Mouse (Mus musculus): ENCODE results near the gene Gna11.

The Gna11 gene

DNA sequence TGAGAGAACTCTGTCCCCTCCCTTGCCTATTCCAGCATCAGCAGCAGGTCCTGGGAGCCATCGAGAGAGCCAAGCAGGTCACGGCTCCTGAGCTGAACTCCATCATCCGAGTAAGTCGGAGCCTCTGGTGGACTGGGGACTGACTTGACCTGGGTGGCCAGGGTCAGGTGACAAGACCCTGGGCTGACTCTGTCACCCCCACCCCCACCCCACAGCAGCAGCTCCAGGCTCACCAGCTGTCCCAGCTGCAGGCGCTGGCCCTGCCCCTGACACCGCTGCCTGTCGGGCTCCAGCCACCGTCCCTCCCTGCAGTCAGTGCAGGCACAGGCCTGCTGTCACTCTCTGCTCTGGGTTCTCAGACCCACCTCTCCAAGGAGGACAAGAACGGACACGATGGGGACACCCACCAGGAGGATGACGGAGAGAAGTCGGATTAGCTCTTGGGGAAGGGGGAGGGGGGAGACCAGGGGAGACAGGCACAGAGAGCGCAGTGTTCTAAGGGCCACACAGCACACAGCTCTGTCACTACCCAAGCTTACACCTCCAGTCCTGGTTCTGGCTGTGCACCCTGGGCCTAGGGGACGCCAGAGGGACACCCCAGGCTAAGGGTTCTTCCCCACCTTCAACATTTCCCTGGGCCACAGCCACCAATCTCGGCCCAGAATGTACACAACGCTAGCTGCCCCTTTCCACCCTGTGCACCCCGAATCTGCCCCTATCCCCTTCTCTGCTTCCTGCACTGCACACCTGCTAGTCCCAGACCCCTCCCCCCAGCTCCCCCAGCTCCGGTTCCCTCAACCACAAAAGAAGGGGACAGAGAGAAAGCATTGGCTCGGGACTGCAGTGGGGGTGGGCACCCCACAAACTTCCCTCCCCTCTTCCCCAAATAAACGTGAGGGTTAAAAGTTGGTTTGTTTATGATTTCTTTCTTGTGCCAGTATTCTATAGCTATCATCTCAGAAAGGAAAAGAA, 20.6 kb upstream of the Gna11 start:
- CTCF ChIA-PET, result interaction anchor here (0.6 to 1.2 kb wide), 3 partner anchors 9 to 1502 kb away, joined by 3 to 5 read pairs (median 3); partner anchors contain the start of gene Tle2

DNA sequence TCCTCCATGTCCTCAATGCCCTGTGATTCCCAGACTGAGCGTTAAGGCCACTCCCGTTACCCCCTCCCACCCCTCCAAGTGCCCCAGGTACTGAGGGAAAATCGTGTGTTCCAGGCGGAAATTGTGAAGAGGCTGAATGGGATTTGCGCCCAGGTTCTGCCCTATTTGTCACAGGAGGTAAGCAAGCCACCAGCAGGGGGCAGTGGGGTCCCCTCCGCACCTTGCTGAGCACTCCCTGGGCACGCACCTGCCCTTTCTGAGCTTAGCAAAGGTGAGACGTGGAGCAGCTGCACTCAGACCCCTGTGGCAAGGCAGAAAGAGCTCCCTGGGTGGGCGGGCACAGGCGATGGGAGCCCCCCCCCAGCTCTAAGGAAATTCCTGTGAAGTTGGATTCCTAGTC, 19.7 kb upstream of the Gna11 start:
- CTCF ChIA-PET, result interaction anchor here (0.6 to 1.2 kb wide), 3 partner anchors 9 to 1503 kb away, joined by 3 to 5 read pairs (median 3); partner anchors contain the start of gene Tle2

DNA sequence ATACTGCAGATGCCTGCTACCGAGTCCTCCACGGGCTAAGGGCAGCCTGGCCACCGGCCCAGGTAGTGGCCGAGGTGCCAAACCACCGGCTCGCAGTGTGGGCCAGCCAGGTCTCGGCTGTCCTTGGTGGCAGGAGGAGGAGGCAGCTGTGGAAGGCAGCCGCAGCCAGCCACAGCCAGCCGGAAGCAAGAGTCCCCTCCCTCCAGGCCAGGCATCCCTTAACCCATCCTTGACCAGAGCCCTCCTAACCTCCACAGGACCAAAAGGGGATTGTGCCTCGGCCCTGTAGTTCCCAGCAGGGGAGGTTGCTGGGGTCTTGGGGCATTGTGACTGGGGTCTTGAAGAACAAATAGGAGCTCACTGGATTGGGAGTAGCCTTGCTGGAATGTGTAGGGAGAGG, 19.2 kb upstream of the Gna11 start:
- CTCF ChIA-PET, result interaction anchor here (0.6 to 1.2 kb wide), 5 partner anchors 10 to 1798 kb away, joined by 3 to 24 read pairs (median 5); partner anchors contain the start of gene Tle2

DNA sequence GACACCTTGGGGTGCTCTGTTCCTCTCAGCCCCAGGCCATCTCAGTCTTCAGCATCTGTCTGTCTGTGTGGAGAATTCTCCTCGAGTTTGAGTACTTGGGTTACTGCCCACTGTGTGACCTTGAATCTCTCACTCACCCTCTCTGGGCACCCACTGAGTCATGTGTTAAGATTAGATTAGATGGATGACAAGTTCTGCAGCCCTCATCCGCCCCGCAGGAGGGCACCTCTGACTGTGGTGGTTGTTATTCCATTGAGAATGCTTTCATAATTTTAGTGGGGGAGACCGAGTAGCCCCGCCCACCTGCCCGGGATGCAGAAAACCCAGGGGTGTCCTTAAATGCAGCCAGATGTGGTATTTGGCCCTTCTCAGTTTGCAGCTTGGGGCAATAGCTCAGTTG, 18.5 kb upstream of the Gna11 start:
- CTCF ChIA-PET, result interaction anchor here (0.6 kb wide), 1 partner anchor 11 kb away, joined by 9 read pairs; no protein-coding TSS in a partner anchor

DNA sequence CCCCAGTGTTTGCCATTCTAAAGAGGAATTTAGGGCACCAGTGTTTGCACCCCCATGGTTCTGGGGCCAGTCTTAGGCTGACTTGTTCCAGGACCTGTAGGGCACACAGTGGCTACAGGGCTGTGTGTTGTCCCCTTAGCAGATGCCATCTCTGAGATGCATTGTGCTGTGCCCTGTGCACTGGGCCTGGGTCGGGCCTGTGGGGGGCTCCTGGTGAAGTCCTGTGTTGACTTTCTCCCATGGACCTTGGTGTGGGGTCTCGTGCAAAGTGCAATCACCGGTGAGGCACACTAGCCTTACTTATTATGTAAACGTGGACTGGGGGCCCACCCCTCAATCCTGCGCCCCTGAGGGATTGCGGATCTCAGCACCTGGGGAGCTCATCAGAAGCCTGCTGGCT, 17.4 kb upstream of the Gna11 start:
- CTCF ChIA-PET, result interaction anchor here (0.6 to 1.2 kb wide), 2 partner anchors 9 to 68 kb away, joined by 3 to 16 read pairs; no protein-coding TSS in a partner anchor

DNA sequence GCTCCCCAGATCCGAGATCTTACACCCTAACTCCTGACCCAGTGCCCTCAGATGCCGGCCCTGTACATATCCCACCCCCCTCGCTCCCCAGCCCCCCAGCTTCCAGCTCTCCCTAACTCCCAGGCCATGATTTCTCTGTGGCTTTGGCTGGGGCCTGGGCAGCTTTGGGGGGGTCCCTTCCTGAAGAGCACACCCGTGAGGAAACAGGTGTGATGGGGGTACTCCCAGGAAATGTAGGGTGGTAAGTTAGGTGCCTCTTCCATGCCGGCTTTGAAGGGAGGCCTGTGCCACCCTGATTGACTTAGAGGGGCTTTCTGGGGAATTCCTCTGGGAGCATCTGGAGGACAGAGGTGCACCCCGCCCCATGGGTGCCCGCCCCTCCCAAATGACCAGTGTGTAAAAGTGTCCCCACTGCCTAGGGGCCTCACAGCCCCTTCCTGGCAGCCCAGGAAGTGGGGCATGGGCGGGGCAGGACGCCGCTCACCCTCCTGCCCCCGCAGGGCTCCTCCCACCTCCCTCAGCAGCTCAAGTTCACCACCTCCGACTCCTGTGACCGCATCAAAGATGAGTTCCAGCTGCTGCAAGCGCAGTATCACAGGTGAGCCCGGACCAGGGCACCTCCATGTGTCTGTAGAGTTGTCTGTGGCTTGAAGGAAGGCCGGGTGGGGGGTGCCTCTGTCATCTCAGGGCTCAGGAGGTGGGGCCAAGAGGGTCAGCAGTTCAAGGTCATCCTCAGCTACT, 15.9 kb upstream of the Gna11 start:
- CTCF ChIA-PET, result interaction anchor here (0.6 to 0.7 kb wide), 2 partner anchors 10 to 14 kb away, joined by 3 to 8 read pairs; no protein-coding TSS in a partner anchor

DNA sequence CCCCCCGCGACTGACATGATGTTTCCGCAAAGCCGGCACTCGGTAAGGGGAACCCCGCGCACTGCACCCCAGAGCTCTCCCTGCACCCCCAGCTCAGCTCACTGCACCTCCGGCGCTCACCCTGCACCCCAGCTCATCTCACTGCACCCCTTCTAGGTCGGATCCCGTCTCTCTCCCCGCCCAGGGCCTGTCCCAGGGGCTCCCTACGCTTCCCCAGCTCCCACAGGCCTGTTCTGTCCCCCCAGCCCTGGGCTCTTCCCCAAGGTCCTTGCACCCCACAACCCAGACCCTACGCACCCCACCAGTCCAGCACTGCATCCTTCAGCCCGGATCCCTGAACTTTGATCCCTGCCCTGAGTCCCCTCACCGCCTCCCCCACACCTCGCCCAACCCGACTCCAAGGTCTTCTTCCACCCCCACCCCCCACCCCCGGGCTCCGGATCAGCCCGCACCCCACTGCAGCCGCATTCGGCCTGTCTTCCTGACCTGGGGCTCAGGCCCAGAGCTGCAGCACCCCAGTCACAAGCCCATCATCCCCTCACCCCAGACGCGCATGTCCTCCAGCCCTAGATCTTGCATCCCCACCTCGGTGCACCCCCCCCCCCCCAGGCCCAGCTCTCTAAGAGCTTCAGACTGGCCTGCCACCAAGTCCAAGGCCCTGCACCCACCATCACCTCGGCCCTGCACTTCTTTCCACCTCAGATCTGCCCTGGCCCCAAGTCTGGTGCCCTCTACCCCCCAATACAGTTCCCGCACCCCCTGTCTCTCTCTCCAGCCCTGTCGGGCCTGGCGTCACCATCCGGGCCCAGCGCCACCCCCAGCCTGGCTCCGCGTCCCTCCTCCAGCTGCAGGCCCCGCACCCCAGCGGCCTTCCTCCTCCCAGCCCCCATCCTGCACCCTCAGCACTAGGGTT, 14.9 kb upstream of the Gna11 start:
- CTCF ChIA-PET, result interaction anchor here (0.6 kb wide), 1 partner anchor 10 kb away, joined by 3 read pairs; no protein-coding TSS in a partner anchor

DNA sequence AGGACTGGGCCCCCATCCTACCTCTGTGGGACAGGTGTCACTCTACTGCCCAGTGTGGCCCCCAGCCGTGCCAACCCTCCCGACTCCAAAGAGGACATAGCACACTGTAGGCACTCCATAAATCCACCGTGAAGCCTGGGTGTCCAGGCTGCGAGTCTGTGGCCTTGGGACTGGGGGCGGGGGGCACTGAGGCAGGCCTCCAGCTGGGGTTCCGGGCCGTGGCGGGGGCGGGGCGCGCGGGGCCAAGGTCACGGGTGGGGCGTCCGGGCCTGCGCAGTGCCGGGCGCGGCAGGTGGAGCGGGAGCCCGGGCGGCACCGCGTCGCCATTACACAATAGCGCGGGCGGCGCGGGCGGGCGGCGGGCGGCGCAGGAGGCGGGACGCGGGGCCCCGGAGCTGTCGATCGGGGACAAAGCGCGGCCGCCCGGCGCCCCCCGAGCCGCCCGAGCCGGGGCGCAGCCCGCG, 14.2 kb upstream of the Gna11 start, which contains the start of gene Aes:
Gene Aes, plus strand, starts transcription at position 326 of the 464 bp plus-strand sequence.
- CTCF ChIA-PET, result interaction anchor here (0.6 kb wide), 1 partner anchor 9 kb away, joined by 3 read pairs; no protein-coding TSS in a partner anchor

DNA sequence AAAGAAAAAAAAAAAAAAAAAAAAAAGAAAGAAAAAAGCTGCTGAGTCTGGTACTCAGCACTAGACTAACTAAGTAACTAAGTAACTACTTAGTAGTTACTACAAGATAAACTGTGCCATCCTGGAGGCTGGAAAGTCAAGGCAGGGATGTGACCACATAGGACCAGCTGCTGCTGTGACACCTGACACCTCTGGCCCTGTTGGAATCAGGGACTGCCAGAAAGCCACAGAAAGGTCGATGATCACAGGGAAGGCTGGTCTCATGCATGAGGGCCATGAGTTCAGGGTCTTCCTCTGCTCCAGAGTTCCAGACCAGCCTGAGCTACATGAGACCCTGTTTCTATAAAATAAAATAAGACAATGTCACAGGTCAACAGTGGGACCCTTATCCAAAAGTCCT, 12.5 kb upstream of the Gna11 start:
- CTCF ChIA-PET, result interaction anchor here (0.6 kb wide), 1 partner anchor 39 kb away, joined by 3 read pairs; no protein-coding TSS in a partner anchor

DNA sequence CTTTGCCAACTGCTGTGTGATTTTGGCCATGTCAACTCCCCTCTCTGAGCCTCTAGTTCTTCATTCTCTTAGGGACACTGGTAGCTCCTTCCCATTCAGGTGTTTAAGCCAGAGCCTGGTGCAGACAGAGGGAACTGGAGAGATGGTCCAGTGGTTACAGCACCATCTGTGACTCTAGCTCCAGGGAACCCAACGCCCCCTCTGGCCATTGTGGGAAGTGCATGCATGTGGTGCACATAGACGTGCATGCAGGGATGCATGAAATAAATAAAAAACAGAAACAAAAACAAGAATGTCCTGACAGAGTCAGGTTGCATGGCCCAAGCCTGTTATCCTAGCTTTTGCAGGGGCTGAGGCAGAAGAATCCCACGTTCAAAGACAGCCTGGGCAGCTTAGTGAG, 11.3 kb upstream of the Gna11 start:
- CTCF ChIA-PET, result interaction anchor here (0.6 kb wide), 1 partner anchor 130 kb away, joined by 9 read pairs; no protein-coding TSS in a partner anchor

DNA sequence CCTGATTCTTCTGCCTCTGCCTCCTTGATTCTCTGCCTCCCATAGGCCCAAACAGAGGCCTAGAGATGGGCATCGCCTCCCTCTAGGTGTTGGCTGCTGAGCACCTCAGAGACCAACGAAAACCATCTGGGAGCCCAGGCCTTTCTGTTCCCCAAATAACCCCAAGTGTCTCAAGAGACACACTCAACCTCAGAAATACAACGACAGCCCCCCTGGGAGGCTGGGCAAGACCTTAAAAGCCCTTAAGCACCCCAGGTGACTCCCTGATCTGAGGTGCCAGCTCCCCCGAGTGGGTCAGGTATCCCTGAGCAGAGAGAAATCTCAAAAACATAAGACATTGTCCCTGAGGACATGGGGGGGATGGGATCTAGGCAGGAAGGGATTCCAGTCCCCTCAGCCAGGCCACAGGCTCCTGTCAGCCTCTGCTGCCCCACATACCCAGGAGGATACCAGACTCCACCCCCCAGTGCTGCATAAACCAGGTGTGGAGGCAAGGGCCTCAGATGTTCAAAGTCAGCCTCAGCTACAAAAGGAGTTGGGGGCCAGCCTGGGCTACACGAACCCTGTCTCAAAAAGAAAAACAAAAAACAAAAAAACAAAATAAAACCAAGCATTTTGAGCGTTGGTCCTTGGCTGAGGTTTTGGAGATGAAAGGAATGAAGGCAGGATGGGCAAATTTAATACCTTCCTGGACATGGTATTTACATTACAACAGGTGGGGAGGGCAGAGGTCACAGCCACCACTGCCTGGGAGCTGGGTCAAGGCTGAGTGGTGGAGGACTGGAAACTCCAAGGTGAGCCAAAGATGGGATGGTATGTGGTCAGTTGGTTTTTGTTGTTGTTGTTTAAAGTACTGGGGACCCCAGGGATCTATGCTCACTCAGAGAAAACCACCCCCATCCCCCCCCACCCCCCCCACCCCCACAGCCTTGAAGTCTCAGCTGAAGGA, 9.1 kb upstream of the Gna11 start:
- CTCF ChIA-PET, result interaction anchor here (0.6 to 1.3 kb wide), 4 partner anchors 8 to 217 kb away, joined by 3 to 4 read pairs (median 3); no protein-coding TSS in a partner anchor

DNA sequence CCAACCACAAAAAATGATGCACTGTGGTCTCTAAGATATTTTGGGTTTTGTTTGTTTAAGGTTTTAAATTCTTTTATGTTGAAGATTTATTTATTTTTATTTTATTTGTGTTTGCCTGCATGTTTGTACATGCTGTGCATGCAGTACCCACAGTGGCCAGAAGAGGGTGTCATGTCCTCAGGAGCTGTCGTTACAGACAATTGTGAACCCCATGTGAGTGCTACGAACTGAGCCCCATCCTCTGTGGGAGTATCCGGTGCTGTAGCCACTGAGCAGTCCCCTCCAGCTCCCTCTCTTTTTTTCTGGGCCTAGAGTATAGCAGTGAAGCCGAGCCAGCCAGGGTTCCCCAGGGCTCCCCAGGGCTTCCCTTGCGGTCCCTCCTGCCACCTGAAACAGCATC, 8.2 kb upstream of the Gna11 start:
- CTCF ChIA-PET, result interaction anchor here (0.8 to 1.3 kb wide), 2 partner anchors 9 to 34 kb away, joined by 3 to 4 read pairs; no protein-coding TSS in a partner anchor

DNA sequence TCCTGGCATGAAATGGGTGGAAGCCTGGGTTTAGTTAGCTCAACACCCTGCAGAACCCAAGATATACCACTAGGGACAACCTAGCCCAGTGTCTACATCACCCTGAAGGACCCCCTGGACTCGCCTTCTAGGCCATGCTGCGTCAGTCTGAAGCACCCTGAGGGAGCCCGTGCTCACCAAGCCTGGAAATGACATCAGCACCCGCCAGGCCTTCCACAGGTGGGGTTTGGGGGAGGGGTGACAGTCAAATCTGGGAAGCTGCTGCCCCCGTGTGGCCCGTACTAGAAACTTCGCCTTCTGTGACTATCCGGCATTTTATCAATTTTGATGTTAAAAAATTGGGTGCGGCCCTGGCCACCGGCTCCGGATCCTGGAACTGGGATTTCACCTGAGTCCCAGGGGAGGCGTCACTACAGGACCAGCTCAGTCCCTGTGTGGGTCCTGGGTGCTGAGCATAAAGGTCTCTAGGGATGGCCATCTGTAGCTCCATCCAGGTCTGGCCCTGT, 6.7 kb upstream of the Gna11 start:
- CTCF ChIA-PET, result interaction anchor here (0.5 to 2.1 kb wide), 7 partner anchors 9 to 127 kb away, joined by 3 to 16 read pairs (median 3); no protein-coding TSS in a partner anchor

DNA sequence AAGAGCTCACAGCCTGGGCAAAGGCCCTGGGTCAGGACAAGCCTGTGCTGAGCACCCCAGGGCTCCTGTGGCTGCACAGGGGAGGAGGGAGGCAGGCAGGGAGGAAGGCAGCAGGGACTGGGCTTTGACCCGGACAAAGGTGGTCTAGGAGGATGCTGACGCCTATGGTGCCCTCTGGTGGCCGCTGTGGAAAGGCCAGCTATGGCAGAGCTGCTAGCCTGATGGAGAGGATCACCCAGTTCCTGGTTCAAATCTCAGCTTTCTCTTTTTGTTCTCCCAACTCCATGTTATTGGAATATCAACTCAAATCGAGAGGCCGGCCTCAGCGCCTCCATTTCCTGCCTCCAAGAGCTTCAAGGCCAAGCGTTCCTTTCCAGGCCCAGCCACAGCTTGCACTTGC, 5.3 kb upstream of the Gna11 start:
- CTCF ChIA-PET, result interaction anchor here (0.7 to 2.1 kb wide), 6 partner anchors 9 to 100 kb away, joined by 3 to 16 read pairs (median 4); partner anchors contain the start of gene Aes

DNA sequence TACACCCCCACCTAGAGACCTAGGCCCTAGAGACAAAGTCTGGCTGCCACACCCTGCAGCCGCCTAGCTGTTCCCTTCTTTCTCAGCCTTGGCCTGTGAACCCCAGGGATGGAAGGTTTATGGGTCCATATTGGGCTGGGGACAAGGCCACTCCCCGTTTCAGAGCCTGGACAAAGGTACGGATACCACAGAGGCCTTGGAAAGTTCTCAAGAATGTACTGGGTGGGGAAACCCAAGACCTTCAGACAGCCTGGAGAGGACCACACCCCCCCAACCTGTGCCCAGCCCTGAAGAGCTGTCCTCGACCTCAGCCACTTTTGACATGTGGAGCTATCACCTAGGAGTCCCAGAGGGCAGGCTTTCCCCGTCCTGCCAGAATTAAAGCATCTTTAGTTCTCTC, 4.0 kb upstream of the Gna11 start:
- CTCF ChIA-PET, result interaction anchor here (0.6 to 0.7 kb wide), 2 partner anchors 18 to 27 kb away, joined by 5 to 13 read pairs; no protein-coding TSS in a partner anchor

DNA sequence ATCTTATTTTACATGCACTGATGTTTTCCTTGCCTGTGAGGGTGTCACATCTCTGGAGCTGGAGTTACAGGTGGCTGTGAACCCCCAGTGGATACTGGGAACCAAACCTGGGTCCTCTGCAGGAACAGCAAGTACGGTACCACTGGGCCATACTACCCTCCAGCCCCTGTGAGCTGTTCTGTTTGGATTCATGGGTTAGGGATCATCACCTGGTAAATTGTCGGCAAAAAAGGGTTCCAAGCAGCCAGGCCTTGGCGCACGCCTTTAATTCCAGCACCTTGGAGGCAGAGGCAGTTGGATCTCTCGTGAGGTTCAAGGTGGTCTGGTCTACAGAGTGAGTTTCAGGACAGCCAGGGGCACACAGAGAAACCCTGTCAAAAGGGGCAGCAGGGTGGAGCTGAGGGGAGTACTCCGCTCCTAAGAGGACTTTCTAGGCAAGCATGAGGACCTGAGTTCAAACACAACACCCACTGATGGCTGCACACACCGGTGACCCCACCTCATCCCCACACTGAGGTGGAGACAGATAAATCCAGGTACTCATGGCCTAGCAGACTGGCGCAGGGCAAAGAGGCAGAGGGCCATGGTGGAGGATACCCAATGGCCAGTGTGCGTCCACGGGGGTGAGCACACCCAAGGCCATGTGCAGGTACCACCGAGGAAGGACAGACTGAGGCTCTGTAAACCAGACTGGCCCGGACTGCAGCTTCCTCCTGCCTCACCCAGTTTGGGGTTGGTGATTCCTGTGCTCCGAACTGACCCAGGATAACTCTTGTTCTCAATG, 2.0 kb upstream of the Gna11 start:
- CTCF ChIA-PET, result interaction anchor here (0.8 kb wide), 1 partner anchor 45 kb away, joined by 4 read pairs; no protein-coding TSS in a partner anchor

DNA sequence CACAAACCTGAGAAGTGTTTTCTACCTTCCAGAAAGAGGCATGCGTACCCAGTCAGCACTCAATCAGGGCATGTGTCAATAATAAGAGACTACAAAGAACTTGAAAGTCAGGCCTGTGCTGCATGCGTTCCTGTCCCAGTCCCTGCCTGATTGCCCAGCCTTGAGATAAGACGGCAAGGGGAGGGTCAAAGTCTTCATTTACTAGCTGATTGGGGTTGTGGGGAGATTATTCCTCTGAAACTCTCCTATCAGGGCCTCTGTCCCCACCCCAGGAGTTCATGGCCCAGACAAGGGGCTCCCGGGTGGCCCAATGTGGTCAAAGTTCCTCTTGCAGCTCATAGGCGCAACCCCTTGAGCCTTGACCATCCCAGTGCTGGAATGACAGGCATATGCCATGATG, 1.3 kb upstream of the Gna11 start:
- CTCF ChIA-PET, result interaction anchor here (0.8 kb wide), 1 partner anchor 45 kb away, joined by 4 read pairs; no protein-coding TSS in a partner anchor

All from spleen, embryonic (tissue).